Mouse (Mus musculus): Measurements from ENCODE around the gene Chpf2. TPM values are rescaled to one million over a fixed set of nuclear protein-coding genes. Genes with fewer than 3 reads are reported as not detected.
A peak's percentile ranks its signal among the peaks of the same experiment; 100 is the strongest.

Gene Chpf2
- polyA plus RNA-seq, 1 experiment = 31.5 TPM

DNA sequence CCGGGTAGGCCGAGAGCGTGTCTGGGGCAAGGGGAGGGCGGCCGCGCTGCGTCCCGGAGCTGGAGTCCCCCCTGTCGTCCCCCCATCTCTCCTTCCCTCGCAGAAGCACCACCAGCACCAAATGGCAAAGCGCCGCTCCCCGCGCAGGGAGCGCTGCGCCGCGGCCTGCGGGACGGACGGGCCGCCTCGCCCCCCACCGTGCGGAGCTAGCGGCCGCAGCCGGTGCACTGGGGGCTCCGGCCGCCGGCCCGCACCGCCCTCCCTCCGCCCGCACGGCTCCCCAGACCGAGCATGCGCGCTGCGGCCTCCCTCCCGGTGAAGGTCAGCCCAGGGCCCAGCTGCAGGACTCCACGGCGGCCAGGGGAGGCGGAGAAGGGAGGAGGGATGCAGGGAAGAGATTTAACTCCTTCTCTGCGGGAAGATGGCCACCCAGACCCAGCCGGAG is 18.1 kb downstream of the Chpf2 start:
- TF ChIP-seq POLR2A (IDR thresholded peaks at IDR 0.05; ENCODE audit: borderline replicate concordance, low read depth, low read length) (no peak), CTCF (IDR thresholded peaks at IDR 0.05; ENCODE audit: low read depth, low read length) (no peak)
- Histone ChIP-seq H3K27ac (ENCODE audit: insufficient read depth, low read depth, low read length) (no peak overlapping the region), H3K4me3 (ENCODE audit: insufficient read depth, low read length) (peak overlapping the region; percentile 38), H3K4me1 (ENCODE audit: control insufficient read depth, insufficient read depth, low read length) (no peaks in the 10 kb centered on the region)

- no peak overlapping the region for H3K27ac ChIP-seq (ENCODE audit: insufficient read depth, low read depth, low read length)
- peak overlapping the region; percentile 38; the same call in 1 of the 2 replicates for H3K4me3 ChIP-seq (ENCODE audit: insufficient read depth, low read length)
Observed at GRCm38 (mm10) chr5:24605321-24605979, 18.9 kb downstream of the Chpf2 start.

GRCm38 (mm10) chr5:24605980-24606665 is 19.6 kb downstream of the Chpf2 start:
- Histone ChIP-seq H3K27ac (ENCODE audit: insufficient read depth, low read depth, low read length) (no peak overlapping the region), H3K4me1 (ENCODE audit: control insufficient read depth, insufficient read depth, low read length) (no peaks in the 10 kb centered on the region), H3K4me3 (ENCODE audit: insufficient read depth, low read length) (no peak overlapping the region)
- no peak for TF ChIP-seq CTCF (IDR thresholded peaks at IDR 0.05; ENCODE audit: low read depth, low read length)
- no peak for TF ChIP-seq POLR2A (IDR thresholded peaks at IDR 0.05; ENCODE audit: borderline replicate concordance, low read depth, low read length)

More at GRCm38 (mm10) chr5:24605321-24605979, 18.9 kb downstream of the Chpf2 start:
- no peaks in the 10 kb centered on the region for H3K4me1 ChIP-seq (ENCODE audit: control insufficient read depth, insufficient read depth, low read length)
- TF ChIP-seq CTCF (IDR thresholded peaks at IDR 0.05; ENCODE audit: low read depth, low read length) (no peak), POLR2A (IDR thresholded peaks at IDR 0.05; ENCODE audit: borderline replicate concordance, low read depth, low read length) (no peak)

GRCm38 (mm10) chr5:24609388-24609787 is 22.8 kb downstream of the Chpf2 start:
- Histone ChIP-seq H3K4me1 (ENCODE audit: control insufficient read depth, insufficient read depth, low read length) (no peaks in the 10 kb centered on the region), H3K4me3 (ENCODE audit: insufficient read depth, low read length) (no peak overlapping the region), H3K27ac (ENCODE audit: insufficient read depth, low read depth, low read length) (no peak overlapping the region)
- TF ChIP-seq POLR2A (IDR thresholded peaks at IDR 0.05; ENCODE audit: borderline replicate concordance, low read depth, low read length) (no peak), CTCF (IDR thresholded peaks at IDR 0.05; ENCODE audit: low read depth, low read length) (no peak)

- no peaks in the 10 kb centered on the region for H3K4me1 ChIP-seq (ENCODE audit: control insufficient read depth, insufficient read depth, low read length)
- TF ChIP-seq POLR2A (IDR thresholded peaks at IDR 0.05; ENCODE audit: borderline replicate concordance, low read depth, low read length) = no peak
- no peak overlapping the region for H3K4me3 ChIP-seq (ENCODE audit: insufficient read depth, low read length)
- H3K27ac ChIP-seq (ENCODE audit: insufficient read depth, low read depth, low read length) = no peak overlapping the region
Observed at GRCm38 (mm10) chr5:24611366-24612301, 25.1 kb downstream of the Chpf2 start.

DNA sequence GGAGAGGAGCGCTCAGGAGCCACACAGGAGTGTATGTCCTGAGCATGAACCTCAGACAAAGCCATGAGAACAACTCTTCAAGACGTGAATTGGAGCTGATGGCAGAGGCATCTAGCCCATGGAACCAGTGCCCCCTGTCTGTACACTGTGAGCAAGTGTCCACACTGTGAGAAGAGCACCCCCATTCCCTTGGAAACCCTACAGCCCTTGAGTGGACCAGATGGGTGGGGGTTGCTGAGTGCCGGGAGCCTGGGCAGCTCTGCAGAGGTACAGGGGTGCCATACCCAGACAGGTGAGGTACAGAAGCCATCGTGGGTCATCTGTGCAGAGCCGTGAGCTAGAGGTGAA is 25.7 kb downstream of the Chpf2 start:
- Histone ChIP-seq H3K4me3 (ENCODE audit: insufficient read depth, low read length) (no peak overlapping the region), H3K27ac (ENCODE audit: insufficient read depth, low read depth, low read length) (no peak overlapping the region), H3K4me1 (ENCODE audit: control insufficient read depth, insufficient read depth, low read length) (no peaks in the 10 kb centered on the region)
- TF ChIP-seq POLR2A (IDR thresholded peaks at IDR 0.05; ENCODE audit: borderline replicate concordance, low read depth, low read length) (no peak), CTCF (IDR thresholded peaks at IDR 0.05; ENCODE audit: low read depth, low read length) (no peak)

GRCm38 (mm10) chr5:24615097-24615496 is 28.6 kb downstream of the Chpf2 start:
- TF ChIP-seq CTCF (IDR thresholded peaks at IDR 0.05; ENCODE audit: low read depth, low read length) = no peak
- H3K27ac ChIP-seq (ENCODE audit: insufficient read depth, low read depth, low read length) = no peak overlapping the region
- H3K4me1 ChIP-seq (ENCODE audit: control insufficient read depth, insufficient read depth, low read length) = no peaks in the 10 kb centered on the region
- H3K4me3 ChIP-seq (ENCODE audit: insufficient read depth, low read length) = no peak overlapping the region

GRCm38 (mm10) chr5:24618921-24619320 is 32.4 kb downstream of the Chpf2 start:
- Histone ChIP-seq H3K4me3 (ENCODE audit: insufficient read depth, low read length) (no peak overlapping the region), H3K27ac (ENCODE audit: insufficient read depth, low read depth, low read length) (no peak overlapping the region), H3K4me1 (ENCODE audit: control insufficient read depth, insufficient read depth, low read length) (no peaks in the 10 kb centered on the region)
- TF ChIP-seq POLR2A (IDR thresholded peaks at IDR 0.05; ENCODE audit: borderline replicate concordance, low read depth, low read length) = no peak
- TF ChIP-seq CTCF (IDR thresholded peaks at IDR 0.05; ENCODE audit: low read depth, low read length) = no peak

GRCm38 (mm10) chr5:24620116-24620515 is 33.6 kb downstream of the Chpf2 start:
- no peak overlapping the region for H3K27ac ChIP-seq (ENCODE audit: insufficient read depth, low read depth, low read length)
- no peaks in the 10 kb centered on the region for H3K4me1 ChIP-seq (ENCODE audit: control insufficient read depth, insufficient read depth, low read length)
- no peak overlapping the region for H3K4me3 ChIP-seq (ENCODE audit: insufficient read depth, low read length)
- TF ChIP-seq CTCF (IDR thresholded peaks at IDR 0.05; ENCODE audit: low read depth, low read length) (no peak), POLR2A (IDR thresholded peaks at IDR 0.05; ENCODE audit: borderline replicate concordance, low read depth, low read length) (no peak)
